In genomic region chr4:156185456-156185949, GRCm38 (mm10) we compare ENCODE assay signal across 7 mouse cellular contexts. TPM values are rescaled to one million over a fixed set of nuclear protein-coding genes. Genes with fewer than 3 reads are reported as not detected.
DNase-seq lines count a peak whose midpoint lies in the region; ATAC-seq lines count a peak whose summit lies in the region.

No protein-coding gene starts in this region.

- ATAC-seq in forebrain, embryonic 12.5 days (ENCODE audit: low FRiP score), result no peak
- no peak for ATAC-seq in cerebellum, adult (ENCODE audit: insufficient number of reproducible peaks, low FRiP score, low TSS enrichment)

- peaks cover 55% of the 10 kb centered on the region for H3K36me3 ChIP-seq in forebrain, embryonic 12.5 days (replicated peaks)

- H3K4me2 ChIP-seq in forebrain, embryonic 12.5 days, result peak overlapping the region; percentile 67

- H3K4me3 ChIP-seq in forebrain, embryonic 12.5 days (replicated peaks), result peak overlapping the region; percentile 46

- H3K27ac ChIP-seq in forebrain, embryonic 12.5 days, result peak overlapping the region; percentile 96

- intact Hi-C loops in left cerebral cortex, postnatal 36 days (cut with DNase I), result no loop called here

- 65% methylated on average over 13 of the region's 13 CpGs for WGBS in forebrain, embryonic 12.5 days

- H3K27me3 ChIP-seq in forebrain, embryonic 12.5 days, result no peaks in the 10 kb centered on the region

- H3K9me3 ChIP-seq in forebrain, embryonic 12.5 days, result no peaks in the 10 kb centered on the region

- H3K4me1 ChIP-seq in forebrain, embryonic 12.5 days, result peaks cover 92% of the 10 kb centered on the region

- peak overlapping the region; percentile 82 for H3K9ac ChIP-seq in forebrain, embryonic 12.5 days

- DNase-seq in left cerebral cortex, postnatal 36 days (ENCODE audit: low spot score in 2 of 2), result peak; percentile 32 to 43
- DNase-seq in left cerebral cortex, adult 9 months (ENCODE audit: low spot score in 2 of 2), result no peak
- peak; percentile 69 for DNase-seq in liver
- DNase-seq in retina, embryonic 14.5 days (ENCODE audit: low spot score), result peak; percentile 35
- no peak for DNase-seq in testis, postnatal 14 days (ENCODE audit: low spot score)

RNA-seq across cellular contexts. Expression of gene Agrn, which starts 11.8 kb away (rescaled TPM):
- 100 to 1,000 TPM; 126 to 150 TPM for total RNA-seq in left cerebral cortex, postnatal 36 days (2021)
- 139 and 152 TPM in 2 replicates for polyA plus RNA-seq in forebrain, embryonic 12.5 days (2016; fragmentation: Nextera tagmentation; extraction: Ambion mirVana)

RNA-seq across cellular contexts. Expression of gene Isg15, which starts 15.1 kb away (rescaled TPM):
- 1 to 10 TPM; 1.5 to 1.9 TPM for total RNA-seq in left cerebral cortex, postnatal 36 days (2021)
- 0.64 and 0.79 TPM in 2 replicates for polyA plus RNA-seq in forebrain, embryonic 12.5 days (2016; fragmentation: Nextera tagmentation; extraction: Ambion mirVana)

RNA-seq across cellular contexts. Expression of gene AW011738, which starts 17.6 kb away (rescaled TPM):
- total RNA-seq in left cerebral cortex, postnatal 36 days (2021), result 1 to 10 TPM; 4.0 to 5.8 TPM
- polyA plus RNA-seq in forebrain, embryonic 12.5 days (2016; fragmentation: Nextera tagmentation; extraction: Ambion mirVana), result 7.1 and 8.2 TPM in 2 replicates

RNA-seq across cellular contexts. Expression of gene Perm1, which starts 30.2 kb away (rescaled TPM):
- under 1 TPM; 0.37 to 0.45 TPM for total RNA-seq in left cerebral cortex, postnatal 36 days (2021)
- polyA plus RNA-seq in forebrain, embryonic 12.5 days (2016; fragmentation: Nextera tagmentation; extraction: Ambion mirVana), result 2.1 and 2.4 TPM in 2 replicates

RNA-seq across cellular contexts. Expression of gene Plekhn1, which starts 49.2 kb away (rescaled TPM):
- 10 to 100 TPM; 32.4 to 42.9 TPM for total RNA-seq in left cerebral cortex, postnatal 36 days (2021)
- 27.6 and 28.5 TPM in 2 replicates for polyA plus RNA-seq in forebrain, embryonic 12.5 days (2016; fragmentation: Nextera tagmentation; extraction: Ambion mirVana)

Comparison
In these comparisons a context has a peak if more than half of its experiments do, and no peak if none do; other contexts are left out.
1. DNase-seq: peak in left cerebral cortex, postnatal 36 days (2 of 2), liver (single experiment) and retina, embryonic 14.5 days (single experiment); none in left cerebral cortex, adult 9 months (0 of 2) and testis, postnatal 14 days (single experiment).